Mouse (Mus musculus) right cerebral cortex, postnatal 10 days (tissue): ENCODE data around the gene Chd9.

ENCODE experiments used
- DNase-seq, 2 experiments: peaks; one replicate each; pipeline ENCODE4 v3.0.0; 2021; ENCODE audit warnings: low spot score in 2 of 2

The Chd9 gene

GRCm38 (mm10) chr8:91077077-91077867, 249.1 kb downstream of the Chd9 start:
- DNase-seq: no peak

- DNase-seq: no peak
Measured at GRCm38 (mm10) chr8:91079678-91080077, 251.5 kb downstream of the Chd9 start.

GRCm38 (mm10) chr8:91081911-91082310, 253.8 kb downstream of the Chd9 start:
- no peak for DNase-seq

- no peak for DNase-seq
Measured at GRCm38 (mm10) chr8:91082428-91082827, 254.3 kb downstream of the Chd9 start.

- DNase-seq: no peak
Measured at GRCm38 (mm10) chr8:91088452-91088851, 260.3 kb downstream of the Chd9 start.

- no peak for DNase-seq
Measured at GRCm38 (mm10) chr8:91089601-91090000, 261.4 kb downstream of the Chd9 start.

- DNase-seq: no peak
Measured at GRCm38 (mm10) chr8:91094135-91094534, 266.0 kb downstream of the Chd9 start.

- DNase-seq: no peak
Measured at GRCm38 (mm10) chr8:91098106-91098505, 270.0 kb downstream of the Chd9 start.
